Mouse (Mus musculus) brown adipose tissue, adult 24 weeks (tissue): Measurements from ENCODE around the gene Trp53bp1. TPM values are rescaled to one million over a fixed set of nuclear protein-coding genes. Genes with fewer than 3 reads are reported as not detected.
A peak's percentile ranks its signal among the peaks of the same experiment; 100 is the strongest.

Experiments used
- H3K27ac ChIP-seq: fragments of 200-500 bp; replicated peaks from 2 replicates; pipeline ENCODE4 v1.5.1; 2012; ENCODE audit warnings: low read depth, mild to moderate bottlenecking, low read length
- H3K4me1 ChIP-seq: fragments of 200-500 bp; 2 replicates; pipeline ENCODE4 v1.6.1; 2012; ENCODE audit warnings: low read length, mixed read lengths; ENCODE audit not compliant: control insufficient read depth, insufficient read depth, insufficient read length
- H3K4me3 ChIP-seq: fragments of 200-500 bp; 2 replicates; pipeline ENCODE4 v1.5.1; 2012; ENCODE audit warnings: low read depth, mild to moderate bottlenecking, low read length, moderate library complexity; ENCODE audit not compliant: insufficient read depth
- polyA plus RNA-seq: library from polyadenylated mRNA; stranded (reverse); fragments of >200 nt; gene quantifications from 2 replicates; pipeline ENCODE4 v1.2.4, GENCODE M21; 2012; ENCODE audit not compliant: missing spikeins, insufficient read depth, insufficient read length

The Trp53bp1 gene
- polyA plus RNA-seq, 1 experiment, result 8.7 TPM

DNA sequence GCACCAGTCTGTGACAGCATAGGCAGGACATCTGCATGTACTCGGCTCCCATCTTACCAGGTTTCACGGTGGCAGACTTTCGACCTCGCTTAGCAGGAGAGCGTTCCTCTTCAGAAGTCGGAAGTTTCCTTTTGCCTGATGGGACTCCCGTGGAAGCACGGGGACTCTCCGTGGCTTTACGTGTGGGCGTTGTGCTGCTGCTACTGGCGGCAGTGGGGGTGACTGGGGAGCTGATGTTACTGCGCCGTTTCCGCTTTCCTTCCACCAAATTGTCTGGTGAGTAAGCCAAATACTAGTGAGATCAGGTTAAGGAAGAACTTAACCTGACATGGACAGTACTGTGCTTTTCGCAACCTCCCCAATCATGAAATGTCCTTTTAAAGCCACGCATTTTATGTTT is 66.9 kb downstream of the Trp53bp1 start:
- Histone ChIP-seq H3K27ac (no peak overlapping the region), H3K4me1 (no peaks in the 10 kb centered on the region), H3K4me3 (no peak overlapping the region)

DNA sequence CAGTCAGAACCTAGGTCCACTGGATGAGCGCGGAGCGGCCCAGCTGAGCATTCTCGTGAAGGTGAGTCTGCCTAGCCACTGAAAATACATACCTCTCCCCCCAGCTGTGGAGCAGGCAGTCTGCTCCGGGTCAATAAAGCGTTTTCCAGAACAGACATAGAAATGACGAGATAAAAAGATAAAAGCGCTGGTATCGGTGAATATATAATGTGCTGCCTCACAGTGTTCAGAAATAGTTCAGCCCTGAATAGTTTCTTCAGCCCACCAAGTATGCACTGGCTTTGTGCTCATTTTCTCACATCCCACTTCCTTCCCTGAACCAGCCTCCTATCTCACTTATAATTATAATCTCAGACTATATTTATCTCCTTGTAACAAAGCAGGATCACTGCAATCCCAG is 75.7 kb downstream of the Trp53bp1 start:
- Histone ChIP-seq H3K27ac (no peak overlapping the region), H3K4me3 (no peak overlapping the region), H3K4me1 (no peaks in the 10 kb centered on the region)

DNA sequence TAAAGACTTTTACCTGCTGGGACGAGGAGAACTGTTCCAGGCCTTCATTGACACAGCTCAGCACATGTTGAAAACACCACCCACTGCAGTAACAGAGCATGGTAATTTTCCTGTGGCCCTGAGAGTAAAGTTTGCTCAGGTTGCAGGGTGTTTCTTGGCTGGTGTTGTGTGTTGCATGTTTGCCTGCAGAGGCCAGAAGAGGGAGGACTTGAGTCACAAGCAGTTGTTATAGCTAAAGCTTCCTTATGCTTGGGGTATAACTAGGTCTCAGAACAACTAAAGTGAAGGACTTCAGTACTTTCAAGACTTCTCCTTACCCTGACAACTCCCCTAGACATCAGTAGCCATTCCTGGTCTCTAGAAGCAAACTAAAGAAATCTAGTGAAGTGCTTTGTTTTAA is 82.7 kb downstream of the Trp53bp1 start:
- Histone ChIP-seq H3K4me1 (no peaks in the 10 kb centered on the region), H3K4me3 (no peak overlapping the region), H3K27ac (no peak overlapping the region)

DNA sequence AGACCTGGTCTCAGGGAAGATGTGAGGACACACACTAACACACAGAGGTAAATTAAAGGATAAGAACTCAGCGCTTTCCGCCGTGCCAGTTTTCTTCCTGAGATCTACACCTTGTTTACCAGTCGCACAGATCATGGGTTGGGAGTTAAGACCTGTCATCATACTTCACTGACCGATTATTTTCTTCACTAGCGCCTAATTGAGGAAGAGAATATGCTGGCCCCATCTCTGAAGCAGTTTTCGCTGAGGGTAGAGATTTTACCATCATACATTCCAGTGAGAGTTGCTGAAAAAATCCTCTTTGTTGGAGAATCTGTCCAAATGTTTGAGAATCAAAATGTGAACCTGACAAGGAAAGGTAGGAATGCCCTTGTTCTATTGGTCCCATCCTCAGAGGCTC is 87.1 kb downstream of the Trp53bp1 start:
- no peaks in the 10 kb centered on the region for H3K4me1 ChIP-seq
- no peak overlapping the region for H3K4me3 ChIP-seq
- H3K27ac ChIP-seq, result no peak overlapping the region

DNA sequence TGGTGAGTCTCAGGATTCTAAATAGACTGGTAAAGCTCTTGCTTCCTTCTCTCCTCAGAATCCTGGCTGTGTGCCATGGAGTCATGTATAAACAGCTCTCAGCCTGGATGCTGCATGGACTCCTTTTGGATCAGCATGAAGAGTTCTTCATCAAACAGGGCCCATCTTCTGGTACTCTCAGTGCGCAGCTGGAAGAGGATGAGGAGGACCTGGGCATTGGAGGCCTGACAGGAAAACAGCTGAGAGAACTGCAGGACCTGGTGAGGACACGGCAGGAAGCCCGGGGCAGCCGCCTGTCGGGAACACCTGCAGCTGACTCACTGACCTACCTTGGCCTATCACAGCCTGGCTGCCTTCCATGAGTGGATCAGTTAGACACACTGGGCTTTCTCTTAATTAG is 87.8 kb downstream of the Trp53bp1 start:
- H3K4me3 ChIP-seq, result no peak overlapping the region
- H3K27ac ChIP-seq, result no peak overlapping the region
- no peaks in the 10 kb centered on the region for H3K4me1 ChIP-seq

DNA sequence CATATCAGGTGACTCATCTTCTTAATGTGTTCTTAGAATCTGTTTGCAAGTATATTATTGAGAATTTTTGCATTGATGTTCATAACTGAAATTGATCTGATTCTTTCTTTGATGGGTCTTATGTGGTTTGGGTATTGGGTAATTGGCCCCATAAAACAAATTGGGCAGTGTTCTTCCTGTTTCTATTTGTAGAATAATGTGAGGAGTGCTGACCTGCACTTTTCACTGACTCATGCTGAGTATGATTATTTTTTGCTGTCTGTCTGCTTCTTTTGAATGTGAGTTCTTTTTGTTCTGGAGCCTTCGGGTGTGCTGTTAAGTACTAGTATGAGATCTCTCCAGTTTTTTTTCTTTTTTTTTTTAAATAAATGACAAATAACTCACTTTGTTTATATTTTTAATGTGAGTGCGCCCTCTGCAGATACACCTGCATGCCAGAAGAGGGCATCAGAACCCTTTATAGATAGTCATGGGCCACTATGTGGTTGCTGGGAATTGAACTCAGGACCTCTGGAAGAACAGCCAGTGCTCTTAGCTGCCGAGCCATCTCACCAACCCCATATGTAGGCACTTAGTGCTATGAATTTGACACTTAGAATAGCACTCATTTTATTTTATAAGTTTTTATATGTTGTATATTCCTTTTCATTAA is 92.3 kb downstream of the Trp53bp1 start:
- Histone ChIP-seq H3K27ac (no peak overlapping the region), H3K4me3 (no peak overlapping the region), H3K4me1 (no peaks in the 10 kb centered on the region)

DNA sequence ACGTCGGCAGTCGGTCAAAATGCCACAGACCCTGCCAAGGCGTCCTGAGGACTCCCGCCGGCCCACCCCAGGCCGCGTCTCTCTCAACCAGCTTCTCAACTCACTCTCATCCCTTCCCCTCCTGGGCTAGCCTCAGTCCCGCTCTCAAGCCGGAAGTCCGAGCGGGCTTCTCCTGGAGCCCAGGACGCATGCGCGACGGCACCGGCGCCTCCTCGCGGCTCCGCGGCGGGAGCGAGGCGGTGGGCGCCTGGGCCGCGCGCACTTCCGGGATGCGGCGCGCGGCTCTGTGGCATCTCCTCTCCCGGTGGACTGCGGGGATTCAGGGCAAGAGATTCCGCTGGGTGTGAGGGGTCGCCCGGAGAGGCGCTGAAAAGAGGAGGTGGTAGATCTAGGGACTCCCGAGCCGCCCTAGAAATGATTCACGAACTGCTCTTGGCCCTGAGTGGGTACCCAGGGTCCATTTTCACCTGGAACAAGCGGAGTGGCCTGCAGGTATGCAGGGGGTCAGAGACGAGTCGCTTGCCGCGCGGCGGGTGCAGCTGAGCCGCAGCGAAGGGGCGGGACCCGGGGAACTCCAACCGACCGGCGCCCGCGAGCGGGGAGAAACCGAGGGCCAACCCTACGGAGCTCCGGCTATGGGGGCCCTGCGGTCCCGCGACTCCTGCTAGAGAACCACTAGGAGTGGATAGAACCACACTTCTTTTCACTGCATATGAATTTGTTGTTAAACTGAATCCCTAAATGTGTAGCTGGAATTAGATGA is 100.0 kb downstream of the Trp53bp1 start, which contains the start of gene Zscan29:
Gene Zscan29 (minus strand): TSS at position 146 of the 763 bp plus-strand sequence.
- H3K4me1 ChIP-seq, result peaks cover 4% of the 10 kb centered on the region; the same call in 1 of the 2 replicates
- peak within 1 kb of the TSS; percentile 80 for H3K27ac ChIP-seq
- H3K4me3 ChIP-seq, result peak within 1 kb of the TSS; percentile 91

DNA sequence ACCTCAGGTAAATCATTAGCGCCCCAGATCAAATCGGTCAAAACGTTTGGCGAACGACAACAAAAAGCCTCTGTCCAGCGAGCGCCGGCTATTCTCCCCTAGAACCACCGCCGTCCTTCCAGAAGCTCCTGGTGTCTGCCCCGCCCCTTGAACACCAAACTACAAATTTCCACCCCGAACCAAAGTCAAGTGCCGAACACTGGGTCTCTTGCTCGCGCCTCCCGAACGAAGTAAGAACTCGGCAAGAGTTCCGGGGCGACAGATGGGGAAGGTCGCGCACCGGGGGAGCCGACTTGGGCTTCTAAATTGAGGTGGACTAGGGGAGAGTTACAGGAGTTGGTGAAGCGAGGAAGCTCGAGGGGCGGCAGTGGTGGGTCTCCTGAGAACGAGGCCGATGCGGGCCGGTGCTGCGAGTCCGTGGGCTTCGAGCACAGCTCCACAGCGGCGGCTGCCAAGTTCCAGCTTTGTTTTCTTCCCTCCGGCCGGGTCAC is 100.7 kb downstream of the Trp53bp1 start, which contains the start of gene Tubgcp4:
Gene Tubgcp4 (plus strand): TSS at position 174 of the 491 bp plus-strand sequence.
- H3K27ac ChIP-seq, result peak within 1 kb of the TSS; percentile 80
- H3K4me3 ChIP-seq, result peak within 1 kb of the TSS; percentile 91
- peaks cover 4% of the 10 kb centered on the region; the same call in 1 of the 2 replicates for H3K4me1 ChIP-seq

DNA sequence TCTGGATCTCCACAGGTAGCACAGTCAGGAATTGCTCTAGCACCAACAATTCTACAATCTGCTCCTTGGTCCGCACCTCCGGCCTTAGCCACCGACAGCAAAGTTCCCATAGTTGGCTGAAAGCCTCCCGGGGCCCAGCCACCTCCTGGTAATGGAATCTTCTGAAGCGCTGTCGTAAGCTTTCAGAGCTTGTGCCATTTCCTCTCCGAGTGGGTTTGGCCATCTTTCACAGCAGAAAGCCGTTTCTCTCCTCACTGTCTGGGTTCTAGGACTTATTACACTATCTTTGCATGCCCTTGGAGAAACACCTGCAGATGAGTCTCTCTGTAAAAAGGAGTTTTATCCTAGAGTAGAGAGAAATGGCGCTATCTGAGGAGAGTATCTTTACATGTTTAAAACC is 101.3 kb downstream of the Trp53bp1 start:
- H3K27ac ChIP-seq, result peak overlapping the region; percentile 80
- peak overlapping the region; percentile 91 for H3K4me3 ChIP-seq
- peaks cover 4% of the 10 kb centered on the region; the same call in 1 of the 2 replicates for H3K4me1 ChIP-seq

DNA sequence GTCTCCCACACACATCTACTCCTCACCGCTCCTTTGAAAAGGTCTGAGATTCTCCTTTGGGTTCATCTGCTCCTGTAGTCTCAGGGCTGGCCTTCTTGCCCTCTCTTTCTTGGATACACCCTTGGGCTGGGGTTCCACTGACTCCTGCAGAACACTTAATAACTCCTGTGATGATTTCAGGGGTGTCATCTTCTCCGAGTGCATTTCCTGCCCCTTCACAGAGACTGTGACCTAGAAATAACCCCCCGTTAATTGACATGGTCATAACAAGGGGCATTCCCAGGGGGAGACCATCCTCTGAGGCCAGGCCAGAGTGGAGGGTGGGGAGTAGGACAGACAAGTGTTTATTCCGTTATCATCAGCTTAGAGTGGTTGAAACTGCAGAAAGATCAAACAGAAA is 102.0 kb downstream of the Trp53bp1 start:
- peak overlapping the region; percentile 26 for H3K4me3 ChIP-seq
- peaks cover 4% of the 10 kb centered on the region; the same call in 1 of the 2 replicates for H3K4me1 ChIP-seq
- H3K27ac ChIP-seq, result no peak overlapping the region

DNA sequence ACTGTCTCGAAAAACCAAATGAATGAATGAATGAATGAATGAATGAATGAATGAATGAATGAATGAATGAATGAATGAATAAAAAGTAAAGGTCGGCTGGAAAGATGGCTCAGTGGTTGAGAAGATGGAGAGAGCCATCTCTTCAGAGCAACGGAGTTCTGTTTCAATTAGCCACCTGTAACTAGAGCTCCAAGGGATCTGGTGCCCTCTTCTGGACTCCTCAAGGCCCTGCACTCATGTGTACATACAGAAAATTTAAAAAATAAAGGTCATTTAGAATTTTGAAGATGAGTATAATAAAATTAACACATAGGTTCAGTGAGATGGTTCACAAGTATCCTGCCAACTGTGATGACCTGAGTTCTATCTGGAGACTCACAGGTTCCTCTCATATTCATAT is 118.1 kb downstream of the Trp53bp1 start:
- Histone ChIP-seq H3K4me3 (no peak overlapping the region), H3K4me1 (no peaks in the 10 kb centered on the region), H3K27ac (no peak overlapping the region)

DNA sequence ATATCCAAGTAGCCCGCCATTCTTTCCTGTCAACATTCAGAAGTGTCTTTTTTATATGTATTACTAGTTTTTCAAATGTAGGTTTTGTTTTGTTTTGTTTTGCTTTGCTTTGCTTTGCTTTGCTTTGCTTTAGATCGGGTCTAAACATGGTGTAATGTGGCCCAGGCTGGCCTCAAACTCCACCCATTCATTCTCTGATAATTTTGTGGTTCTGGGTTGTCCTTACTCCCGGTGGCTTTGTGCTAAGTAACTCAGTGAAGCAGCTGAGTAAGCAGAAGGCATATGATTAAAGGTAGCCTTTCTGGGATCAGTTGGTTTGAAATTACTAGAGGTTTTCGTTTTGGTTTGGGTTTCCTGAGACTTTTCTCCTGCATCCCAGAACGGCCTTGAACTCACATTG is 121.5 kb downstream of the Trp53bp1 start:
- no peak overlapping the region for H3K27ac ChIP-seq
- no peaks in the 10 kb centered on the region for H3K4me1 ChIP-seq

More for the DNA sequence above, 121.5 kb downstream of the Trp53bp1 start:
- no peak overlapping the region for H3K4me3 ChIP-seq

Other genes with a start within 250 kb of the Trp53bp1 start
- gene Epb42, start 234.3 kb downstream of the Trp53bp1 start, polyA plus RNA-seq, result not detected in 2 replicates
- gene Tgm5, start 185.6 kb downstream of the Trp53bp1 start, polyA plus RNA-seq, result not detected in 2 replicates
- not detected in 2 replicates for gene Tgm7, start 161.6 kb downstream of the Trp53bp1 start, polyA plus RNA-seq
- gene Adal, start 131.0 kb downstream of the Trp53bp1 start, polyA plus RNA-seq, result 9.3 and 9.5 TPM in 2 replicates
- 4.9 and 5.9 TPM in 2 replicates for gene Lcmt2, start 130.8 kb downstream of the Trp53bp1 start, polyA plus RNA-seq
- gene Tubgcp4, start 100.8 kb downstream of the Trp53bp1 start, polyA plus RNA-seq, result 12.8 and 16.4 TPM in 2 replicates
- 6.6 and 8.6 TPM in 2 replicates for gene Zscan29, start 100.3 kb downstream of the Trp53bp1 start, polyA plus RNA-seq
- 1.2 and 1.5 TPM in 2 replicates for gene Map1a, start 18.2 kb upstream of the Trp53bp1 start, polyA plus RNA-seq
- 64.8 and 79.2 TPM in 2 replicates for gene Ppip5k1, start 84.0 kb upstream of the Trp53bp1 start, polyA plus RNA-seq
- gene Ckmt1, start 86.3 kb upstream of the Trp53bp1 start, polyA plus RNA-seq, result not detected in 2 replicates
- gene Strc, start 115.8 kb upstream of the Trp53bp1 start, polyA plus RNA-seq, result not detected in 2 replicates
- 92.2 and 124 TPM in 2 replicates for gene Pdia3, start 142.4 kb upstream of the Trp53bp1 start, polyA plus RNA-seq
- 3.6 and 4.5 TPM in 2 replicates for gene Catsper2, start 142.4 kb upstream of the Trp53bp1 start, polyA plus RNA-seq
- gene Ell3, start 172.9 kb upstream of the Trp53bp1 start, polyA plus RNA-seq, result not detected in 2 replicates
- 562 and 583 TPM in 2 replicates for gene Serf2, start 177.8 kb upstream of the Trp53bp1 start, polyA plus RNA-seq
- gene Hypk, start 181.9 kb upstream of the Trp53bp1 start, polyA plus RNA-seq, result 114 and 117 TPM in 2 replicates
- not detected in 2 replicates for gene Serinc4, start 185.4 kb upstream of the Trp53bp1 start, polyA plus RNA-seq
- 22.1 and 30.8 TPM in 2 replicates for gene Mfap1b, start 202.7 kb upstream of the Trp53bp1 start, polyA plus RNA-seq
- gene Mfap1a, start 235.3 kb upstream of the Trp53bp1 start, polyA plus RNA-seq, result 17.5 and 19.3 TPM in 2 replicates
- gene Wdr76, start 235.3 kb upstream of the Trp53bp1 start, polyA plus RNA-seq, result 2.2 and 2.3 TPM in 2 replicates